Mouse (Mus musculus) urinary bladder, adult 2 months (tissue): ENCODE measurements around the gene Atp11a. TPM values are rescaled to one million over a fixed set of nuclear protein-coding genes. Genes with fewer than 3 reads are reported as not detected.

Experiments
- DNase-seq: peaks from one replicate; pipeline ENCODE4 v3.0.0; 2022; ENCODE audit warnings: low spot score
- polyA plus RNA-seq: library from polyadenylated mRNA; depleted of rRNA; stranded (reverse); fragments of >200 nt; gene quantifications from 2 replicates; pipeline ENCODE4 v1.2.3, GENCODE M21; 2012; rRNA removed

Atp11a gene
- 89.0 and 90.9 TPM in 2 replicates for polyA plus RNA-seq

GRCm38 (mm10) chr8:12756391-12757157 is at the start of gene Atp11a:
Gene Atp11a (plus strand): TSS chr8:12757014.
- DNase-seq = peak; percentile 63

GRCm38 (mm10) chr8:12711623-12712022 is 45.2 kb upstream of the Atp11a start:
- DNase-seq = no peak

- DNase-seq = no peak
Observed at GRCm38 (mm10) chr8:12715861-12716585, 40.8 kb upstream of the Atp11a start.

GRCm38 (mm10) chr8:12719091-12719490 is 37.7 kb upstream of the Atp11a start:
- no peak for DNase-seq

GRCm38 (mm10) chr8:12728644-12729043 is 28.2 kb upstream of the Atp11a start:
- DNase-seq = no peak

- DNase-seq = no peak
Observed at GRCm38 (mm10) chr8:12730780-12731179, 26.0 kb upstream of the Atp11a start.

- no peak for DNase-seq
Observed at GRCm38 (mm10) chr8:12732431-12732830, 24.4 kb upstream of the Atp11a start.

- no peak for DNase-seq
Observed at GRCm38 (mm10) chr8:12739113-12739512, 17.7 kb upstream of the Atp11a start.

GRCm38 (mm10) chr8:12743390-12743789 is 13.4 kb upstream of the Atp11a start:
- no peak for DNase-seq

GRCm38 (mm10) chr8:12748183-12748582 is 8.6 kb upstream of the Atp11a start:
- no peak for DNase-seq

GRCm38 (mm10) chr8:12749116-12749515 is 7.7 kb upstream of the Atp11a start:
- DNase-seq = no peak

GRCm38 (mm10) chr8:12753054-12753453 is 3.8 kb upstream of the Atp11a start:
- DNase-seq = no peak

GRCm38 (mm10) chr8:12754115-12754514 is 2.7 kb upstream of the Atp11a start:
- no peak for DNase-seq

- DNase-seq = no peak
Observed at GRCm38 (mm10) chr8:12755312-12755711, 1.5 kb upstream of the Atp11a start.

- no peak for DNase-seq
Observed at GRCm38 (mm10) chr8:12755826-12756225, 988 bp upstream of the Atp11a start.

GRCm38 (mm10) chr8:12757231-12757940 is 572 bp downstream of the Atp11a start:
- peak; percentile 57 for DNase-seq

GRCm38 (mm10) chr8:12759963-12760362 is 3.1 kb downstream of the Atp11a start:
- DNase-seq = no peak

- DNase-seq = no peak
Observed at GRCm38 (mm10) chr8:12761873-12762272, 5.1 kb downstream of the Atp11a start.

GRCm38 (mm10) chr8:12763565-12764108 is 6.8 kb downstream of the Atp11a start:
- no peak for DNase-seq

GRCm38 (mm10) chr8:12764971-12765370 is 8.2 kb downstream of the Atp11a start:
- DNase-seq = no peak

GRCm38 (mm10) chr8:12767176-12767575 is 10.4 kb downstream of the Atp11a start:
- no peak for DNase-seq

GRCm38 (mm10) chr8:12768747-12769146 is 11.9 kb downstream of the Atp11a start:
- DNase-seq = no peak
